Mouse (Mus musculus): Measurements from ENCODE around the gene Vgll2.

- no peak for TF ChIP-seq CTCF (IDR thresholded peaks at IDR 0.05; ENCODE audit: low read depth)
- no peak for TF ChIP-seq EP300 (IDR thresholded peaks at IDR 0.05; ENCODE audit: low read depth)
Measured at GRCm38 (mm10) chr10:52025291-52025690, 3.0 kb downstream of the Vgll2 start.

Measured in liver, embryonic 14.5 days (tissue).